Mouse (Mus musculus): ENCODE data around the gene Pcif1.

DNA sequence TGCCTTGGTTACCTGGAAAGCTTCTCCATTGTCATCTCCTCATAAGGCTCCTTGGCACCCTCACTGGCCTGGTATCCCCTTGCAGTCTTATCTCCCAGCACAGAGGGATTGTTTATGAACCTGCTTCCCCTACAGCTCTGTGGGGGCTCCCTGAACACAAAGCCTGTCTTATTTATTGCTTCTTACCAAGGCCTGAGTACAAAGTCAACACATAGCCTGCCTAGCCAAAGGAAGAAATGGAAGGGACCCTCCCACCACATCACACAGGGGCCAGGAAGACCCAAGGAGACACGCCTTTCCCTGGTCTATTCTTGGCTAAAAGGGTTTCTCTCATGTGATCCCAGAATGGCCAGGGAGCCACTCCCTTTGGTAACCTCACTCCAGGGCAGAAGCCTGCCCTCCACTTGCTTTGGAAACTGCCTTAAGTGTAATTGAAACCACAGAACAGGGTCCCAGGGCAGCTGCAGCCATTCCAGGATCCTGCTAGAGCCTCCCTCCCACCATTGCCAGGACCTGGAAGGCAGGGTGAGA is 4.8 kb upstream of the Pcif1 start:
- TF ChIP-seq CTCF (IDR thresholded peaks at IDR 0.05; ENCODE audit: borderline replicate concordance, control insufficient read depth, extremely low read depth, insufficient read depth, low read length, poor library complexity) (no peak), POLR2A (IDR thresholded peaks at IDR 0.05; ENCODE audit: control insufficient read depth, extremely low read depth, insufficient read depth, low read length, poor library complexity) (no peak)
